Mouse (Mus musculus) liver, embryonic 14.5 days (tissue): ENCODE measurements around the gene Wfdc15b. TPM values are rescaled to one million over a fixed set of nuclear protein-coding genes. Genes with fewer than 3 reads are reported as not detected.

Experiments
- ATAC-seq: fragments of 200-750 bp; cut with Nextera tagmentation; 2 replicates; pipeline ENCODE4 v1.8.0; 2017; ENCODE audit warnings: moderate number of reproducible peaks, mild to moderate bottlenecking, moderate library complexity; ENCODE audit not compliant: insufficient read depth
- DNase-seq, 3 experiments: peaks; one replicate each; pipeline ENCODE4 v3.0.0-alpha.2; 2012 to 2013; ENCODE audit warnings: low read depth in 3 of 3, low spot score in 3 of 3
- H3K27ac ChIP-seq: fragments of 300-500 bp; sonication (generic); 2 replicates; pipeline ENCODE4 v1.5.1; 2014; ENCODE audit warnings: moderate library complexity, mild to moderate bottlenecking, control low read depth, inconsistent platforms
- H3K27me3 ChIP-seq: fragments of 300-500 bp; sonication (generic); 2 replicates; pipeline ENCODE4 v1.6.1; 2014; ENCODE audit warnings: mild to moderate bottlenecking, low read length, moderate library complexity; ENCODE audit not compliant: control insufficient read depth, insufficient read depth
- H3K36me3 ChIP-seq: fragments of 300-500 bp; sonication (generic); replicated peaks from 2 replicates; pipeline ENCODE4 v1.6.1; 2014; ENCODE audit warnings: low read depth; ENCODE audit not compliant: control insufficient read depth, insufficient read depth
- H3K4me1 ChIP-seq, 2 experiments: fragments of 200-500 bp in 1 of 2; fragments of 300-500 bp in 1 of 2; sonication (generic) in 1 of 2; replicated peaks; 2 replicates each; pipeline ENCODE4 v1.6.1; 2012 to 2014; ENCODE audit warnings: antibody characterized with exemption in 1 of 2, inconsistent platforms in 1 of 2, low read length in 1 of 2; ENCODE audit not compliant: control insufficient read depth in 2 of 2, insufficient read depth in 2 of 2
- H3K4me2 ChIP-seq: fragments of 300-500 bp; sonication (generic); 2 replicates; pipeline ENCODE4 v1.6.1; 2014; ENCODE audit warnings: low read depth, mild to moderate bottlenecking, control low read depth, moderate library complexity
- H3K4me3 ChIP-seq, 2 experiments: fragments of 200-500 bp in 1 of 2; fragments of 300-500 bp in 1 of 2; sonication (generic) in 1 of 2; 2 replicates each; pipeline ENCODE4 v1.5.1; 2012 to 2014; ENCODE audit warnings: low read depth in 2 of 2, low read length in 2 of 2, mild to moderate bottlenecking in 2 of 2, control low read depth in 1 of 2, inconsistent platforms in 1 of 2, moderate library complexity in 1 of 2; ENCODE audit not compliant: insufficient read depth in 1 of 2
- H3K9ac ChIP-seq: fragments of 300-500 bp; sonication (generic); replicated peaks from 2 replicates; pipeline ENCODE4 v1.6.1; 2014; ENCODE audit warnings: mild to moderate bottlenecking, control low read depth, moderate library complexity
- H3K9me3 ChIP-seq: fragments of 300-500 bp; sonication (generic); 2 replicates; pipeline ENCODE4 v1.6.1; 2016; ENCODE audit warnings: low read length, mixed read lengths; ENCODE audit not compliant: control insufficient read depth
- CTCF ChIP-seq: IDR thresholded peaks from 2 replicates; pipeline ENCODE4 v1.5.1; 2016; ENCODE audit warnings: antibody characterized with exemption, low read depth, control low read depth
- EP300 ChIP-seq: IDR thresholded peaks from 2 replicates; pipeline ENCODE4 v1.6.1; 2016; ENCODE audit warnings: antibody characterized with exemption, low read depth
- WGBS: fragments of 180-500 bp; shearing (Covaris S2); extraction: QIAGEN DNeasy Blood & Tissue Kit; methylation state at CpG from one replicate; pipeline ENCODE4 v1.1.7; 2014; ENCODE audit not compliant: insufficient replicate concordance; 5-methylcytosine and 5-hydroxymethylcytosine counted together
- polyA plus RNA-seq, 2 experiments: library from polyadenylated mRNA; depleted of rRNA in 1 of 2; stranded (reverse) in 1 of 2; unstranded in 1 of 2; fragments of >200 nt; fragmentation: Nextera tagmentation in 1 of 2; extraction: Ambion mirVana in 1 of 2; gene quantifications; 2 replicates each; pipeline versions ENCODE4 v1.2.1 to v1.2.3; 2012 to 2014

The Wfdc15b gene
- polyA plus RNA-seq, 2 experiments: 0.11 TPM; not detected in 1

- DNase-seq: no peak
- Histone ChIP-seq H3K4me2 (no peak within 1 kb of the TSS), H3K9me3 (no peaks in the 10 kb centered on the region), H3K4me3 (no peak within 1 kb of the TSS), H3K36me3 (no peaks in the 10 kb centered on the region), H3K27me3 (no peaks in the 10 kb centered on the region), H3K27ac (no peak within 1 kb of the TSS), H3K4me1 (no peaks in the 10 kb centered on the region), H3K9ac (no peak within 1 kb of the TSS)
- WGBS: 60% methylated on average over 20 of the region's 20 CpGs
- no peak for ATAC-seq
- TF ChIP-seq EP300 (no peak), CTCF (no peak)
These were observed 21.7 kb downstream of the Wfdc15b start, which contains the start of gene Wfdc15a for GRCm38 (mm10) chr2:164199626-164200327. TSS of gene Wfdc15a (minus strand) at chr2:164200130.

GRCm38 (mm10) chr2:164196700-164196990, 24.8 kb downstream of the Wfdc15b start:
- 64% methylated on average over 5 of the region's 5 CpGs for WGBS
- TF ChIP-seq EP300 (no peak), CTCF (no peak)
- no peak for ATAC-seq

GRCm38 (mm10) chr2:164195971-164196699, 25.3 kb downstream of the Wfdc15b start:
- Histone ChIP-seq H3K4me1 (no peaks in the 10 kb centered on the region), H3K4me3 (no peak overlapping the region), H3K27ac (no peak overlapping the region), H3K9ac (no peak overlapping the region), H3K9me3 (no peaks in the 10 kb centered on the region), H3K4me2 (no peak overlapping the region), H3K27me3 (no peaks in the 10 kb centered on the region), H3K36me3 (no peaks in the 10 kb centered on the region)
- WGBS: 61% methylated on average over 5 of the region's 5 CpGs
- TF ChIP-seq EP300: no peak
- no peak for TF ChIP-seq CTCF
- DNase-seq (no peak), ATAC-seq (no peak)

More at GRCm38 (mm10) chr2:164196700-164196990, 24.8 kb downstream of the Wfdc15b start:
- Histone ChIP-seq H3K9me3 (no peaks in the 10 kb centered on the region), H3K36me3 (no peaks in the 10 kb centered on the region), H3K27me3 (no peaks in the 10 kb centered on the region), H3K9ac (no peak overlapping the region), H3K4me2 (no peak overlapping the region), H3K4me1 (no peaks in the 10 kb centered on the region), H3K27ac (no peak overlapping the region), H3K4me3 (no peak overlapping the region)
- no peak for DNase-seq

DNA sequence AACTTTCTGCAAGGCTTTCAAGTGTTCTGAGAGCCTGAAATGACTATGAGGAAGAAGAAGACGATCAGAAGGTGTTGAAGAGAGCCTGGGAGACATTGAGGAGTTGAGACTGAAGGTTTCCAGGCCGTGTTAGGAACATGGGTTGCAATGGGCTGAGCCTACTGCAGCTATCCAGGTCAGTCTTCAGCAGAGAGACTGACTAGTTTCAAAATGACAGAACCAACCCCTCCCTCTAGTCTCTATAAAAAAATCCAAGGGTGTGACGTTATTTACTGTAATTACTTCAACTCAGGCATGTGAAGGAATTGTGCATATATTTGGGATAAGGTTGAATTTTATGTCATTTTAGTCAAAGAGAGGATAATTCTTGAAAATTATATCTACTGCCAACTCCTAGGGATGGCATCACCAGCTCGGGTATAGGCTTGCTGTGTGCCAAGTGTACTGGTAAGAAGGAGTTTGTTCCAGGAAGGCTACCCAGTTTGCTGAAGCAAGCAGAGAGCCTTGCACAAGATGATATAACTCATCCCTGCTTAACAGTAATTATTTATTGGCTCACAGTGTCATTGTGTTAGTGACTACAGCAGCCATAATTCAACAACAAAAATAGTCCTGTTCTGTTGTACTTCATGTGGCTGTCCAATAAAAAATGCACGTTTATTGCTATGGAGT, 26.4 kb downstream of the Wfdc15b start:
- Histone ChIP-seq H3K4me3 (no peak overlapping the region), H3K4me2 (no peak overlapping the region), H3K27me3 (no peaks in the 10 kb centered on the region), H3K9ac (no peak overlapping the region), H3K9me3 (no peaks in the 10 kb centered on the region), H3K27ac (no peak overlapping the region), H3K4me1 (no peaks in the 10 kb centered on the region), H3K36me3 (no peaks in the 10 kb centered on the region)
- WGBS: 49% methylated on average over 5 of the region's 5 CpGs
- TF ChIP-seq CTCF (no peak), EP300 (no peak)
- no peak for DNase-seq
- ATAC-seq: no peak

DNA sequence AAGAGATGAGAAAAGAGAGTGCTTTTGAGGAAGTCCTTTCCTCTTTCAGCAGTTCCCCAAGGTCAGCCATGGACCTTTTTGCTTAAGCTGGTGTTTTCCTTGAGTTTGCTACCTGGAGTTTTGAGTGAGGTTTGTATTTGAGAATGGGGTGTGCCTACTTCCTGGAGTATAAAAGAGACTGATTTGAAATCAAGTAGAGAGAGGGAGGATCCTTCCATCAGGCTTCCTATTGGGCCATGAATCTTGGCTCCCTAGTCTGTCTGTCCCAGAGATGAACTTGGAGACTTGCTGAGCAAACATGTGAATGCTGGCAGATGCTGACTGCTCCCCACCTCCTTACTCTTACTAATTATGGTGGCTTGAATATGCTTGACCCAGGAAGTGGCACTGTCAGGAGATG, 29.2 kb downstream of the Wfdc15b start:
- Histone ChIP-seq H3K36me3 (no peaks in the 10 kb centered on the region), H3K4me2 (no peak overlapping the region), H3K27me3 (no peaks in the 10 kb centered on the region), H3K27ac (no peak overlapping the region), H3K9ac (no peak overlapping the region), H3K9me3 (no peaks in the 10 kb centered on the region), H3K4me3 (no peak overlapping the region), H3K4me1 (no peaks in the 10 kb centered on the region)
- TF ChIP-seq CTCF: no peak
- TF ChIP-seq EP300: no peak
- DNase-seq (no peak), ATAC-seq (no peak)
